Mouse (Mus musculus): ENCODE measurements around the gene Adgrg1.
"Not testable (repeated sequence)": the region's sequence is repeated elsewhere in the genome, so short reads cannot be mapped to it uniquely, and the experiment has no call there.

Adgrg1 gene

DNA sequence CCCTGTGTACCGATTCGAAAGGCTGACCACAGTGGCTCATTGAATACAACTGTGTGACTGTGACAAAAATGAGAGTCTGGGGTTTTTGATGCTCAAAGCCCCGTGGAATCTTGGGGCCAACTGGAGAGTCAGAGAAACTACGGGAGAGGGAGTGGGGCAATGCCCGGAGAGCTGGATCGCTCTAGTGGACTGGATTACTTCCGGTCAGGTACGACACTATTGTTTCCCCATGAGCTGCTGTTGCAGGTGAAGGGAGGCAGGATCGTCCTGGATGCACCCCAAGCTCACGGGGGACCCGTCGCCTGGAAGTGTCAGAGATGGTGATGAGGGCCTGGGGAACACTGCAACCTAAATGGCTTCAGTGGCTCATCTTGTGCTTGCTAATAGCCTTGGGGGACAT, 21.5 kb downstream of the Adgrg1 start:
- DNase-seq (ENCODE audit: low read depth, low spot score), result no peak

GRCm38 (mm10) chr8:94996899-94997856, 22.6 kb downstream of the Adgrg1 start:
- no peak for DNase-seq (ENCODE audit: low read depth, low spot score)

GRCm38 (mm10) chr8:94997857-94998243, 23.3 kb downstream of the Adgrg1 start:
- no peak for DNase-seq (ENCODE audit: low read depth, low spot score)

DNA sequence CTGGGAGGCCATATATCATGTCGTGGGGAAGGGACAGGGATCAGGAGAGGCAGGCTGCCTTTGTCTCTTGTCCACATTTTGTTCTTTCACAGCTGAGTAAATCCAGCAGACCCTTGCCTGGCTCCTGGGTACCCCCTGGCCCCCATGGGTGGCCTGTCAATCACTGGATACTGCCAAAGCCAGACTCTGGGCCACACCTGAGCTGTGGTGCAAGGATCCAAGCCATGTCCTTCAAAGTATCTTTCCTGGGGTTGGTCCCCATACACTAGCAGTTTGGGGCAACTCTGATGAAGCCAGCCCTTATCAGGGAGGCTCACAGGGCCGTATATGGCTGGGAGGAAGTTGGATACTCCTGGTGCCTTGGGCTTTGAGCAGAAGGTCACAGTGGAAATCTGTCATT, 23.9 kb downstream of the Adgrg1 start:
- no peak for DNase-seq (ENCODE audit: low read depth, low spot score)

- DNase-seq (ENCODE audit: low read depth, low spot score), result no peak
Observed at GRCm38 (mm10) chr8:94999004-94999403, 24.5 kb downstream of the Adgrg1 start.

DNA sequence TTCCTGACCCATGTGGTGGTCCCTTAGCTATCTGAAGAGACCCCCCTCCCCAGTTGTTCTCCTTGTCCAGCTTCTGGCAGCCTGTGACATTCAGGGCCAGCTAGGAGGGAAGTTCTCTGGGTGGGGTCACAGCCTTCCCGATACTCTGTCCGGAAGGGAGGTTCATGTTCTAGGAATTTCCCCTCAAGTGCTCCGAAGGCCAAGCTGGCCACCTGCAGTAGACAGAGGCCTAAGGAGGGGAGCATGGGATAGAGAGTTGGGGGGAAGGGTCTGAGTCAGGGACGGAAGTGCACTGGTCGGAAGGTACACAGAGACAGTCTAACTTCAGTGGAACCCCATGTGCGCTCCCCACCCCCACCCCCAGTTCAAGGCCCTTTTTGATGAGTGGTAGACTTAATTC, 25.4 kb downstream of the Adgrg1 start:
- no peak for DNase-seq (ENCODE audit: low read depth, low spot score)

DNA sequence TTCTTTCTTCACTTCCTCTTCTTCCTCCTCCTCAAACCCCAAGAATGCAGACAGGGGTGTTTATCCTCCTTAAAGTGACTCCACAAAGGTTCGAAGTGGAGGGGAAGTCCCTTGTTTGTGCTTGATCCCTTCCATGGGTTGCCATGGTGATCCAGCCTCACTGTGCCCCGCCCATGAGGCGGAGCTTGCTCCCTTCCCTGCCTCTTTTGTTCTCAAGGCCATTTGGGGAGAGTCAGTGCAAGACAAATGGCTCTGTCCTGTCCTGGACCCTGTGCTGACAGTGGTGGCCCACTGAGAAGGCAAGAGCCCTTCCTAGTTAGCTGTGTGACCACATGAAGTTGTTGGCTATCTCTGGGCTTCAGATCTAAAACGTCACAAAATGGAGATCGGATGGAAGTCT, 26.1 kb downstream of the Adgrg1 start:
- no peak for DNase-seq (ENCODE audit: low read depth, low spot score)

DNA sequence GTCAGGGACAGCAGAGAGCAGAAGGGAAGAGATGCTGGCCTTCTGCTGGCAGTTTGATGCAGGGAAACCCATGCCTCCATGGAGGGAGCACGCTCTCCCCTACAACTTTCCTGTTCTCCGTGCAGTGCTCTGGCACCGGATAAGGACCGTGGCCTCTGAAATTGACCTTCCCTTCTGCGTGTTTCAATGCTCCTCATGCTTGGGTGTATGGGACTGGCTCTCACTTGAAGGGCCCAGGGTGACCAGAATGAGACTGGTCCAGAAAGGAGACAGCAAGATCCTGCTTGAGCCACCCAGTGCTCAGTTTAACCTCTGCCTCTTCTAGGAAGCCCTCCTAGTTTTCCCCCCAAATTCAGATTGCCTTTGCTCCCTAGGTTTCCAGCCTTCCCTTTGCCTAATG, 26.6 kb downstream of the Adgrg1 start:
- no peak for DNase-seq (ENCODE audit: low read depth, low spot score)

DNA sequence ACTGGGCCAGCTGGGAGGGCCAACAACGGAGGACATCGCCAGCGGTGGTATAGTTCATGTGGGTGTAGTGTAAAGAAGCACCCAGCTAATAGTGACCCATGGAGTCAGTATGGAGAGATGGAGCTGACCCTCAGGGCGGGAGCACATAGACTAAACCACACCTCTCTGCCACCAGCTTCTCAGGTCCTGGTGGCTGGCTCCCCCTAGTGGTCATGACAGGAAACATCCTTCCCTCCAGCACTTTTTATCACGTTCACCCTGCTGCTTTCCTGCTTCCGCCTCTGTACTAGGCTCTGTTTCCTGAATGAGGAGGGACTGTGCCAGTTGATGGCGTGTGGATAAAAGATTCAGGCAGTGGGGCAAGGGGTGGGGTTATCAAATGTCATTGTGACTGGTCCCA, 27.1 kb downstream of the Adgrg1 start:
- DNase-seq (ENCODE audit: low read depth, low spot score), result peak; percentile 57

DNA sequence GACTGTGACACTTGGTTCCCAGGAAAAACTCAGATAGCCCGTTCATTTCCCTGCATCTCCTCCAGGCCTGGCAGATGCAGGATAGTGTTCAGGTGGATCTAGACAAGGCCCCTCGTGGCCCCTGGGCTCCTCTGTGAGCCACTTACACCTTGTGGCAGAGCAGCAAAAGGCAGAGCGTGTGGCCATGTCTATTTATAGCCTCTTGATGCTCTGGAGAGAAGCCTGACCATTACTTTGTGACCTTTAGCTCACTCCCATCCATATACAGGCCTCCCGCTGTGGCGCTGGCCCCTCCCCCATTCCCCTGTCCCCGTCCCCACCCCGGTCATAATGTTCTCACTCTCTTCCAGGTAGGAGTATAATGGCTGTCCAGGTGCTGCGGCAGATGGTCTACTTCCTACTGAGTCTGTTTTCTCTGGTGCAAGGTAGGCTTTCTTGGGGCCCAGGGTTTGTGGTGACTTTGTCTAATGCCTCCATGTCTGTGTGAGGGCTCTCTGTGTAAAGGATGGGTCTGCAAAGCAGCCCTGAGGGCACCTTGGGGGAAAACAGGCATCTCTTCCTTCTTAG, 27.6 kb downstream of the Adgrg1 start:
- no peak for DNase-seq (ENCODE audit: low read depth, low spot score)

DNA sequence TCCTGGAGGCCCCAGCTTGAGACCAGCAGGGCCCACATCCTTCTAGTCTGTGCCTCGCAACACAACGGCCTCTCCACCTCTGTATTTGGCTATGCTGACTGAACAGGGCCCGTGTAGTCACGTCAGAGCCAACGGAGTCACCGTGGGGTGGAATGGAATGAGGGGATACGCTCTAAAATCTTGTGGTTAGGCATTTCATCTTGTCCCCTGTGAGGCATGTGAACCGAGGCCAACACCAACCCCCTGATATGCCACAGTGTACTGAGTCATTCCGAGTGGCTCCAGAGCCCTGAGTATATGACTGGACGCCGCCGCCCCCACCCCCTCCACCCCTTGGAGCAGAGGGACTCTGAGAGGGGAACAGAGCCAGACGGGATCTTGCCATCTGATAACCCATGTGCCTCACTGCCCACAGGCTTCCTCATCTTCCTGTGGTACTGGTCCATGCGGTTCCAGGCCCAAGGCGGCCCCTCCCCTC, 37.9 kb downstream of the Adgrg1 start:
- DNase-seq (ENCODE audit: low read depth, low spot score), result no peak

DNA sequence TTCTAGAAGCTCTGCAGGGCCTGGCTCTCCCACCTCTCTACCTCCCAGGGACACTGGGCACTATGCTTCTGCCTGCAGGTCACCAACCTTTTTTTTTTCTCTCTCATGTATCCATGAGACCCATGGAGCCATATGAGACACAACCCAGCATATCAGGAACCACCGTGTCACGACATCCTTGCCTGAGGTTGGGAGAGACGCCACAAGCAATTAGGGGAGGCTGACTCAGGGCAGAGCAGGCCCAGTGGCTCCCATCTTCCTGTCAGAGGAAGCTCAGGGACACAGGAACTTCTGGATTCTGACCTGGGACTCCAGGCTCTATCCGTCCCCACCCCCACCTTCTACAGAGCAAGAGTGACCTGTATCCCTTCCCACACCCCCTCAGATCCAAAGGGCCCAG, 41.3 kb downstream of the Adgrg1 start:
- no peak for DNase-seq (ENCODE audit: low read depth, low spot score)

DNA sequence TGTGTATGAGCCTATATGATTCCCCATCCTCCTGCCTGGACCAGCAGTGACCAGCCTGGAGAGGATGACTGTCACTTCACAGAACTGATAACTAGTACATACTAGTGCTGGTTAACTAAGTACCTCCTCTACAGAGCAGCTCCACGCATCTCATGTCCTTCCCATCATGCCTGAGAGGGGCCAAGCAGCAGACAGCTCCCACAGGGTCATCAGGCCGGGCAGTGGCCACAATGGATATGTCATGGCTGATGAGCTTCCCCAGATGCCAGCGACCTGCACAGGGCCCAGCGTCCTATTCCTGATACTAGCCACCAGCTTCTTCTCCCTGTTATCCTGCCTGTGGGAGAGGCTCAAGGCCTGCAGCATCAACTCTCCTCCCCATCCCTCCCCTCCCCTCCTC, 42.1 kb downstream of the Adgrg1 start:
- no peak for DNase-seq (ENCODE audit: low read depth, low spot score)

DNA sequence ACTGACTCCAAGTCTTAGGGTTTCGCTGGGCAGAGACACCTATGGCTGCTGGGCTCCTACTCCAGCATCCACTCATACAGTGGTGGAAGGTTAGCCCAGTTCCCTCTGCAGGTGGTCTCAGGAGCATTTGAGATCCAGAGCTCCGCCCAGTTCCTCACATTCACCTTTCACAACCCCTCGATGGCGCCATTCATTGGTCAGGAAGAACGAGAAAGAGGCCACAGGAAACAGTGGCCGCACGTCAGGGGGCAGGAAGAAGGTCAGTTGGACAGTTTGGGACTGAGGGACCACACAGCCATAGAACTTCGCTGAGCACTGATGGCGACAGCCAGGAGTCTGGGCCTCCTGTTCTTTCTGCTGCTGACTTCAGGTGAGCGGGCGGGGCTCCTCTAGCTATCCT, 42.9 kb downstream of the Adgrg1 start, which contains the start of gene Adgrg3:
TSS of gene Adgrg3 (plus strand) at position 242 of the 400 bp plus-strand sequence.
- no peak for DNase-seq (ENCODE audit: low read depth, low spot score)

GRCm38 (mm10) chr8:95017969-95018635, 43.6 kb downstream of the Adgrg1 start:
- DNase-seq (ENCODE audit: low read depth, low spot score), result no peak

DNA sequence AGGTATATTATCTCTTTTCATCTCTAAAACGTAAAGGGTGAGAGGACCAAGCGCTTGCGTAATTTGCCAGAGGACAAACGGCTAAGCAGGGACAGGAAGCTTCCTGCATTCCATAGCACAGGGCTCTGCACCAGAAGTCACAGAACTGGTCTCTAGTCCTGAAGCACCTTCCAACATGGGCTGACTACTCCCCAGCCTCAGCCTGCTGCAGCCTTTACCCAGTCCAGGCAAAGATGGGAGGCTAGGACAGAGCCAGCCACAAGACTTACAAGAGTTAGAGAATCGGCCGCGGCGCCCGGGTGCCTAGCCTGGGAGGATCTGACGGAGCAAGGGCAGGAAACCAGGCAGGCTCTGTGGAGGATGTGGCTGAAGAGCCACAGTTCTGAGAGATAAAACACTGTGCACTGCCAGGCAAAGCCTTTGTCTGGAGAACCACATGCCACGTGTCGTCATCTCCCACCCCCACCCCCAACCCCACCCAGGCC, 45.8 kb downstream of the Adgrg1 start:
- DNase-seq (ENCODE audit: low read depth, low spot score), result no peak

DNA sequence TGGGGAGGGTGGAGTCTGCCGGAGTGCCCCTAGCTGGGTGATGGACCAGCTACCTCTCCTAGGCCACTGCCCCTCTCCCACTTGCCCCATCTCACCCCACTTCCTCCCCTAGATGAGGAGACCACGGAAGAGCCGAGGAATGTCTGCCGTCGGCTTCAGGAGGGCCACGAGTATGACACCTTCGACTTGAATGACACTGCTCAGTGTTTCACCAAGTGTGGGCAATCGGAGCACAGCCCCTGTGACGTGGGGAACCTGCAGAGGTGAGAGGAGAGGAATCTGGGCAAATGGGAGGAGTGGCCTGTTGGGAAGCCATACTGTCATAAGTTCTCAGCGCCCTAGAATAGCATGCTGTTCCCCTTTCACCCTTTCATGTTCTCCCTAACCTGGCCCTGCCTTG, 46.3 kb downstream of the Adgrg1 start:
- DNase-seq (ENCODE audit: low read depth, low spot score), result no peak

DNA sequence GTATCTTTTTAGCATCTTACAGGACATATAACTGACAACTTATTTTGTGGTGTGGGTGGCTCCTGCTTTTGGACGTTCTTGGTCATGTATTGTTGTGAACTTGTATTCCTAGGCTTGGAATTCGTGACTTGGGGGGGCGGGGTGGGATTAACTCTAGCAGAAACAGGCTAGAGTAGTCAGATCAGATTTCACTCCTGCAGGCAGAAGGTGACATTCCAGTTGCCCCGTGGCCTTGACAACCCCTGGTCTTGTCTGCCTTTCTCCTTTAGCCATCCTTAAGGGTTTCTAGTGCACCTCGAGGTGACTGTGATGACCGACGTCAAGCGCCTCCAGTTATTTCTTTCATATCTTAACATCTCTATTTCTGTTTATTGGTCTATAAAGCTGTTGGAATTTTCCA, 48.6 kb downstream of the Adgrg1 start:
- DNase-seq (ENCODE audit: low read depth, low spot score), result no peak

DNA sequence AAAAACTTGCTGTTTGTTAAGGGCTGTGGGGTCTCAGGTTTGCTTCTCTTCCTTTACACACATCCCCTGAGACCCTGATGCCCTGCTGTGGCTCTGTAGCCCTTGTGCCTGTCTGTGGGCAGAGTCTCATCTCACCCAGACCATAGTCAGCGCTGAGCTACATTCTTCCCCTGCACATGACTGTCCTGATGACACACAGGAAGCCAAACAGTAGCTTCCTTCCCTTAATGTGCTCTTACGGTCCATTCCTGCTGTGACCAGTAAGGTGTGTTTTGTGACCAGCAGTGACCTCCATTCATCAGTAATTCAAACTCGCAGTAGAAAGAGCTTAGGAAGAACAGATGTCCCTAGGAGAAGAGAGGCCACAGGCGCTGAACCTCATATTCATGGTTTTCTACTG, 49.8 kb downstream of the Adgrg1 start:
- DNase-seq (ENCODE audit: low read depth, low spot score), result no peak

DNA sequence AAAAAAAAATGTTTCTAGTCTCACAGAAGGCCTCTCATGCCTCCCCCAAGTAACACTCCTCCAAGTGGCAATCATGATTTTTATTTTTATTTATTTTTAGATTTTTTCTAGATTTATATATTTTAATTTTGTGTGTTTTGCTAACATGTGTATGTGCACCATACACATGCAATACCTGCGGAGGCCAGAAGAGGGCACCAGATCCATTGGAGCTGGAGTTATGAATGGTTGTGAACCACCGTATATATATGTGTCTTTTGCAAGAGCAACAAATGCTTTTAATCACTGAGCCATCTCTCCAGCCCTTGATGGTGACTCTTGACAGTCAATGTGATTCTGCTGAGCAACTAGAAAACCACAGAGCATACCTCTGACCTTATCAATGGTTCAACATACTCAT, 50.9 kb downstream of the Adgrg1 start:
- DNase-seq (ENCODE audit: low read depth, low spot score), result no peak

DNA sequence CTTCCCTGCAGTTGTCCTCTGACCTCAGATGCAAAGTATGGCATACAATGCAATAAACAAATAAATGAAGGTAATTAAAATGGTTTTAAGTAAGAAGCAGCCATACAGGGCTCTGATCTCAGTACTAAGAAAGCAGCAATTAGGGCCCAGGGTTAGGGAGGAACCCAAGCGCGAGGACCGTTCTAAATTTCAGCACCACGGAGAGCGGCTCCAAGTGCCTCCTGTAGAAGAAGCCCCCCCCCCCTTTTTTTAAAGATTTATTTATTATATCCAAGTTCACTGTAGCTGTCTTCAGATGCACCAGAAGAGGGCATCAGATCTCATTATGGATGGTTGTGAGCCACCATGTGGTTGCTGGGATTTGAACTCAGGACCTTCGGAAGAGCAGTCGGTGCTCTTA, 53.8 kb downstream of the Adgrg1 start:
- not testable (repeated sequence) for DNase-seq (ENCODE audit: low read depth, low spot score)
